Mouse (Mus musculus) intestine, embryonic 15.5 days (tissue): ENCODE measurements at regions not wholly inside any gene's neighbourhood (a gene's known extent, or its start where the extent isn't known, plus 50 kb on each side); places are given as distances from the start of the nearest gene placed in this dataset.

Experiments
- ATAC-seq: fragments of 200-750 bp; cut with Nextera tagmentation; 2 replicates; pipeline ENCODE4 v1.8.0; 2017; ENCODE audit warnings: moderate TSS enrichment, moderate library complexity
- H3K27ac ChIP-seq: fragments of 300-500 bp; sonication (generic); 2 replicates; pipeline ENCODE4 v1.5.1; 2015; ENCODE audit warnings: mild to moderate bottlenecking, inconsistent platforms
- H3K27me3 ChIP-seq: fragments of 300-500 bp; sonication (generic); replicated peaks from 2 replicates; pipeline ENCODE4 v1.6.1; 2015; ENCODE audit warnings: inconsistent platforms
- H3K36me3 ChIP-seq: fragments of 300-500 bp; sonication (generic); 2 replicates; pipeline ENCODE4 v1.6.1; 2015; ENCODE audit warnings: inconsistent platforms
- H3K4me1 ChIP-seq: fragments of 300-500 bp; sonication (generic); replicated peaks from 2 replicates; pipeline ENCODE4 v1.6.1; 2015; ENCODE audit warnings: inconsistent platforms
- H3K4me2 ChIP-seq: fragments of 300-500 bp; sonication (generic); replicated peaks from 2 replicates; pipeline ENCODE4 v1.6.1; 2015; ENCODE audit warnings: mild to moderate bottlenecking, inconsistent platforms
- H3K4me3 ChIP-seq: fragments of 300-500 bp; sonication (generic); replicated peaks from 2 replicates; pipeline ENCODE4 v1.5.1; 2015; ENCODE audit warnings: inconsistent platforms
- H3K9ac ChIP-seq: fragments of 300-500 bp; sonication (generic); 2 replicates; pipeline ENCODE4 v1.6.1; 2015; ENCODE audit warnings: inconsistent platforms
- H3K9me3 ChIP-seq: fragments of 300-500 bp; sonication (generic); 2 replicates; pipeline ENCODE4 v1.6.1; 2016; ENCODE audit warnings: inconsistent platforms
- WGBS: fragments of 180-500 bp; shearing (Covaris S2); methylation state at CpG from one replicate; pipeline ENCODE4 v1.1.7; 2015; 5-methylcytosine and 5-hydroxymethylcytosine counted together

DNA sequence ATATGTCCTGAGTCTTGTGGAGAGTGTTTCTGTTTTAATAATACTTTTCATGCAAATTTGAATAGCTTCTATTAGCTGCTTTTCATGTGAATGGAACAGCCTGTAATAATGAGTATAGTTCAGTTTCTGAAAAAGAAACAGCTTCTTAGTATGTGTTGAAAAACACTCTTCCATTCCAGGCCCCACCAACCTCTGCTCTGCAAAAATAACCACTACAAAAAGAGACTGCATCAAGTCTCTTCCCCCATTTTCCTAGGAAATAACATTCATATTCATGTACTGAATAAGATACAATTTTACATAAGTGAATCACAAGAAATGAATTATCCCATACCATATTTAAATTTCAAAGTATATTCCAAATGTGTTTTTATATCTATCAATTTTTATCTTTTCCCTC, 234.0 kb upstream of the Smlr1 start:
- H3K27me3 ChIP-seq: no peaks in the 10 kb centered on the region
- H3K4me2 ChIP-seq: no peak overlapping the region
- no peak overlapping the region for H3K9ac ChIP-seq
- no peaks in the 10 kb centered on the region for H3K4me1 ChIP-seq
- H3K4me3 ChIP-seq: no peak overlapping the region
- no peak for ATAC-seq
- no peaks in the 10 kb centered on the region for H3K9me3 ChIP-seq
- H3K27ac ChIP-seq: no peak overlapping the region
- H3K36me3 ChIP-seq: no peaks in the 10 kb centered on the region

DNA sequence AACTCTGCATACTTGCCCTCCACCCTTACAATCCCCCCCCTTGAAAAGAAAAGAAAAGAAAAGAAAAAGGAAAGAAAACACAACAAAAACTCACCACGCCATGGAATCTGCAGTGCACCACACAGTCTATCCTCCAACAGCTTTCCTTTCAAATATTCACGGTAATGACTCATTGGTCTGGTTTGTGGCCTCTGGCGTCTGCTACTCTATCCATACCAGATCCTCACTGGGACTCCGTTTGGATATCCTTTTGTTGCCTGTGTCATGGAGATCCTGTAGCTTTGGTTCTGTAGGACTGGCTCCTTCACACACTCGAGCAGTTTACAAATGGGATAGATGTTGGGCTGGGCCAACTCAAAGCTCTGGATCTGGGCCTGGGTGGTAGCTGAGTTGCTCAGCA, 232.4 kb upstream of the Smlr1 start:
- WGBS: 82% methylated on average over 5 of the region's 5 CpGs
- no peak overlapping the region for H3K9ac ChIP-seq
- ATAC-seq: no peak
- no peaks in the 10 kb centered on the region for H3K27me3 ChIP-seq
- H3K4me1 ChIP-seq: no peaks in the 10 kb centered on the region
- no peaks in the 10 kb centered on the region for H3K36me3 ChIP-seq
- no peaks in the 10 kb centered on the region for H3K9me3 ChIP-seq
- no peak overlapping the region for H3K4me3 ChIP-seq
- H3K4me2 ChIP-seq: no peak overlapping the region
- no peak overlapping the region for H3K27ac ChIP-seq

DNA sequence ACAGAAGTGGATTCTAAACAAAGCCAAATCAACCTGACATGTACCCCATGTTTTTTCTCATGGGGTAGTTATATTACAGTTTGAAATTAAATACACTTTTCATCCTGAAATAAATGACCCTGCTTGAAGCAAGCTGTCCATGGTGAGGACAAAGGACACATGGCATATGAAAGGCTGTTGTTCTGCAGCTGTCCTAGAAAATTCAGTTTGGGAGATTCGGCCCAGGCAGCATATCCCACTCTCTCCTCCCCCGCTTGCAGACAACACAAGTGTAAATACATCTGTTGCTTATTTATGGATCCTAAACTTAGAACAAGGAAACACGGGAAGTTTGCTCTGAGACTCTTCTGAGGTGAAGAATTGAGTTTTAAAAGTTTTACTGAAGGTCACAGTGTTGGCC, 218.2 kb upstream of the Smlr1 start:
- H3K9ac ChIP-seq: no peak overlapping the region
- no peak overlapping the region for H3K4me3 ChIP-seq
- 34% methylated on average over 3 of the region's 3 CpGs for WGBS
- no peaks in the 10 kb centered on the region for H3K9me3 ChIP-seq
- no peaks in the 10 kb centered on the region for H3K36me3 ChIP-seq
- H3K27me3 ChIP-seq: no peaks in the 10 kb centered on the region
- no peak overlapping the region for H3K4me2 ChIP-seq
- no peak overlapping the region for H3K27ac ChIP-seq
- H3K4me1 ChIP-seq: no peaks in the 10 kb centered on the region
- ATAC-seq: 0 out of 2 replicates have a peak, but pooled peaks have one; percentile 23

DNA sequence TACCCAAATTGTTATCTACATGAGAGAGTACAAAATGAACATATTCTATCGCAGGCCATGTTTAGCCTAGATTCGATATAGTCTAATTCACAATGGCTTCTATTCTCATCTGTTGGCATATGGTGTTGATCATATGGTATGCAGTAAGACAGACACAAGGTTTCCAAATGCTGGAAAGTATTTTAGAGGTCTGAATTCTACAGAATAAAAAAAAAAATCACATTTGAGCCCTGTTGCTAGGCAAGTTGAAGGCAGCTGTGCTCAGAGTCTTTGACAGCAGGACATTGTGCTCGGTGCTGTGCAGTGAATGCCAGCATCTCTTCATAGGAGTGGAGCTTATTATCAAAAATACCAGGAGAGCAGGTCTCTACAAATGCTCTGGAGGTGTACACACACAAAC, 206.6 kb upstream of the Smlr1 start:
- H3K9me3 ChIP-seq: no peaks in the 10 kb centered on the region
- H3K4me1 ChIP-seq: no peaks in the 10 kb centered on the region
- H3K4me2 ChIP-seq: no peak overlapping the region
- no peak overlapping the region for H3K27ac ChIP-seq
- 83% methylated on average over 3 of the region's 3 CpGs for WGBS
- no peaks in the 10 kb centered on the region for H3K36me3 ChIP-seq
- H3K4me3 ChIP-seq: no peak overlapping the region
- H3K27me3 ChIP-seq: no peaks in the 10 kb centered on the region
- no peak overlapping the region for H3K9ac ChIP-seq
- no peak for ATAC-seq

DNA sequence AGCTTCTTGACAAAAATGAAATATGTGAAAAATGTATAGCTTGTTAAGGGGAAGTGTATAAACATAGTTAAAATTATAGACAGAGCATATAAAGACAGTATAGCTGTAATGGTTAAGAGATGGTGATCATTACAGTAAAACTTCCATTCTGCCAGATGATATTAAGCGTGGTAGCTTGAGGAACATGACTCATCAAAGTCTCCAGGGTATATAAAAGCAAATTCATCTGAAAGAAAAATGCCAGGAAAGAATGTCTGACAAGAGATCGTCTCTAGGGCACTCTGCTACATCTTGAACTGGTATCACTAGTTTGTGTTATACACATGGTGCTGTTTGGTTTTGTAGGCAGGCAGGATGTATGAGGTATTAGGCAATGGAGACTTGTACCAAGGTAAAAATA, 204.9 kb upstream of the Smlr1 start:
- no peak overlapping the region for H3K27ac ChIP-seq
- ATAC-seq: no peak
- H3K9me3 ChIP-seq: no peaks in the 10 kb centered on the region
- no peak overlapping the region for H3K9ac ChIP-seq
- H3K4me3 ChIP-seq: no peak overlapping the region
- 76% methylated on average over 2 of the region's 2 CpGs for WGBS
- H3K4me1 ChIP-seq: no peaks in the 10 kb centered on the region
- no peaks in the 10 kb centered on the region for H3K27me3 ChIP-seq
- no peak overlapping the region for H3K4me2 ChIP-seq
- no peaks in the 10 kb centered on the region for H3K36me3 ChIP-seq

DNA sequence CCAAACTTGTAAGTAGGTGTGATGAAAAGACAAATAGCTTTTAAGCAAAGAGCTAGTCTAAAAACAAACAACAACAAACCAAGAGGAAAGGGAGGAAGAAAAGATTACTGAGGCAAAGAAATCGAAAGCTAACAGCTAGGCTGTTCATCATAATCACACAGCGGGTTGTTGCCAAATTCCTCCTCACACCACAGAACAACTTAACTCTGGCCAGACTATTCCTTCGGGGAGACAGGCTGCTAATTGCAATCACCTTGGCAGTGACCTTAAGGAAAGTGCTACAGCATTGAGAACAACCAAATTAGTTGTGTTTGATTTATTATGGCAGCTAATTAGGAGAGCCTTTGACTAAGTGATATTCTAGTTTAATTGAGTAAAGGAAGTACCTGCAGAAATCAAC, 194.4 kb upstream of the Smlr1 start:
- no peaks in the 10 kb centered on the region for H3K9me3 ChIP-seq
- no peak overlapping the region for H3K4me2 ChIP-seq
- no peaks in the 10 kb centered on the region for H3K36me3 ChIP-seq
- 38% methylated on average over 3 of the region's 3 CpGs for WGBS
- H3K9ac ChIP-seq: no peak overlapping the region
- ATAC-seq: no peak
- no peaks in the 10 kb centered on the region for H3K27me3 ChIP-seq
- no peak overlapping the region for H3K27ac ChIP-seq
- H3K4me3 ChIP-seq: no peak overlapping the region
- H3K4me1 ChIP-seq: no peaks in the 10 kb centered on the region

DNA sequence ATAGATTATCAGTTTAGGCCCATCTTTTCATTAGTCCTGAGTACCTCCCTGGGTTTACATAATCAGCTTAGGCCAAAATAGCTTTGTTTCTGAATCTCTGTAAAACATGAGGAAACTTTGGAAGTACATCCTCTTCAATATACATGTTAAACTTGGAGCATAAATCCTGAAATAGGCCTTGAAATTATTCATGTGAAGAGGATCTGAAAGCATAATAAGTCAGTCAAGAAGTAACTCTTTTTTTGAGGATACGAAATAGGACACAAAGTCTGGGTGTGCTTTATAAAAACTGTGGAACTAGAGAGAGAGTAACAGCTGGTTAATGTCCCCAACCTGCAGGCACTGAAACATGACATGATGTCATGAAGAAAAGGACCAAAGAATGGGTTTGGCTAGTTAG, 187.9 kb upstream of the Smlr1 start:
- H3K4me2 ChIP-seq: no peak overlapping the region
- H3K4me3 ChIP-seq: no peak overlapping the region
- ATAC-seq: no peak
- no peak overlapping the region for H3K9ac ChIP-seq
- no peaks in the 10 kb centered on the region for H3K4me1 ChIP-seq
- H3K27me3 ChIP-seq: no peaks in the 10 kb centered on the region
- H3K36me3 ChIP-seq: no peaks in the 10 kb centered on the region
- WGBS: 75% methylated on average over 1 of the region's 1 CpGs
- no peak overlapping the region for H3K27ac ChIP-seq
- H3K9me3 ChIP-seq: no peaks in the 10 kb centered on the region

DNA sequence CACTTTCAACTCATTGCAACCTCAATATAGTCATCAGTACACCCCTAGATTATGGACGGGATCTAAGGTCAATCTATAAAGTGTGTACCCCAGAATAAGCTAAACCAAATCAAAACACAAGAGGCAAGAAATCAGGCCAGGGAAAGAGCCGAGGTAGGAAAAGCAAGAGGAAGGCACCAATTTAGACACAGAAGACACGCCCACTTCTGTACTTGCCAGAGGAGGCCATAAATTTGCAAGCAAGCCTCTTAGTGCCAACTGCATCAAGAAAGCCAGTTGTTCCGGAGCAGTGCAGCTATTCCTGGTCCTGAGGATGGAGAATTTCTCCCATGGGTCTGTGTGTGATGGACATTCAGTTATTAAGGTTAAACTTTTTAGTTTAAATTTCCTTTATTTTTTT, 179.7 kb upstream of the Smlr1 start:
- ATAC-seq: no peak
- no peak overlapping the region for H3K9ac ChIP-seq
- H3K9me3 ChIP-seq: no peaks in the 10 kb centered on the region
- no peak overlapping the region for H3K27ac ChIP-seq
- H3K27me3 ChIP-seq: no peaks in the 10 kb centered on the region
- H3K4me2 ChIP-seq: no peak overlapping the region
- 60% methylated on average over 4 of the region's 4 CpGs for WGBS
- H3K36me3 ChIP-seq: no peaks in the 10 kb centered on the region
- H3K4me1 ChIP-seq: no peaks in the 10 kb centered on the region
- H3K4me3 ChIP-seq: no peak overlapping the region

DNA sequence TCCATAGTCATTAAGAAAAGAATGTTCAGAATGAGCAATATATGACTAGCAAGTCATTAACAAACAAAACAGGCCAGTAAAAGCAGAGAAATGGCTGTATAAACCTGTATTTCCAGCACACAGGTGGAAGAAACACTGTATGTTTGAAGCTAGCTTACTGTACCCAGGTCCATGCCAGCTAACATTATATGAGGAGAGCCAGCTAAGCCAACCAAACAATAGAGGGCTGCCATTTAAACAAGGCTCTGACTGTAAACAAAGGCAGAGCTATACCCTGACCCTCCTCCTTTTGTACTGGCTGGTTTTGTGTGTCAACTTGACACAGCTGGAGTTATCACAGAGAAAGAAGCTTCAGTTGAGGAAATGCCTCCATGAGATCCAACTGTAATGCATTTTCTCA, 178.6 kb upstream of the Smlr1 start:
- ATAC-seq: no peak
- H3K9me3 ChIP-seq: no peaks in the 10 kb centered on the region

DNA sequence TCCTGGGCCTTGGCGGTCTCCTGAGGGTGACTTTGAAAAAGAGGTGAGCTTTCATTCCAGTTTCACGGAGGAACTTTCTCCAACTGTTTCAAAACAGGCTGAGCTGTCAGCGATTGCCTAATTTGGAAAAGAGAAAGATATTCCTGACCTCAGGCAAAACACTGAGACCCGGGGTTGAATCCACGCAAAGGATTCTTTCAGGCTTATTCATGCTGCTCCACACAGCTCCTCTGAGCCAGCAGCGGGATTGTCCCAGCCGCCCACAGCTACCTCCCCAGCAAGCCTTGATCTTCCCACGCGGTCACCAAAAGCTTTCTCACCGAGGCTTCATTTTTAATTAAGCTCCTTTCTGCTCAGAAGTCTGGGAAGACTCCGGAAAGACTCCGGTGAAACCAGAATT, 178.0 kb upstream of the Smlr1 start:
- no peak for ATAC-seq
- Histone ChIP-seq H3K9me3 (no peaks in the 10 kb centered on the region), H3K4me3 (no peak overlapping the region), H3K36me3 (no peaks in the 10 kb centered on the region), H3K27ac (no peak overlapping the region), H3K27me3 (no peaks in the 10 kb centered on the region), H3K9ac (no peak overlapping the region), H3K4me2 (no peak overlapping the region), H3K4me1 (no peaks in the 10 kb centered on the region)
- WGBS: 74% methylated on average over 12 of the region's 12 CpGs

More for the DNA sequence above, 178.6 kb upstream of the Smlr1 start:
- Histone ChIP-seq H3K27ac (no peak overlapping the region), H3K4me3 (no peak overlapping the region), H3K36me3 (no peaks in the 10 kb centered on the region), H3K9ac (no peak overlapping the region), H3K27me3 (no peaks in the 10 kb centered on the region), H3K4me2 (no peak overlapping the region), H3K4me1 (no peaks in the 10 kb centered on the region)

DNA sequence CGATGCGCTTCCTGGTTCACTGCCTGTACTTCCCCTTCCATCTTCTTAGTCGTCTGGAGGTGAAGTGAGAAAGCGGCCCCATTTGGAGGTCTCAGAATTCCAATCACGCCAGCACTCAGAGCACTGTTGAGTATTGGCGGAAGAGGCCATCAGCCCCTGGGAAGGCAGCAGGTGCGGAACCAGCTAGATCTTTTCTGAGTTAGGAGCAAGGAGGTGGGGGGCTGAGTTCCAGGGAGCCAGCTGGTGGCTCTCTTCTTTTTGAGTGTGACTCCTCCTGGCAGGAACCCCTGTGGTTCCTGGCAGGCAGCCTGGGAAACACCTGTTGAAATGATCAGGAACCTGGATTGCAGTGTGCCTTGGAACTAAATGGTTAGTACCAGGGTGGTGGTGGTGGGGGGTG, 171.9 kb upstream of the Smlr1 start:
- WGBS: 46% methylated on average over 7 of the region's 7 CpGs
- no peak for ATAC-seq
- no peaks in the 10 kb centered on the region for H3K4me1 ChIP-seq
- H3K4me3 ChIP-seq: no peak overlapping the region
- H3K27ac ChIP-seq: no peak overlapping the region
- no peak overlapping the region for H3K9ac ChIP-seq
- no peak overlapping the region for H3K4me2 ChIP-seq
- no peaks in the 10 kb centered on the region for H3K36me3 ChIP-seq
- H3K27me3 ChIP-seq: no peaks in the 10 kb centered on the region
- H3K9me3 ChIP-seq: no peaks in the 10 kb centered on the region

DNA sequence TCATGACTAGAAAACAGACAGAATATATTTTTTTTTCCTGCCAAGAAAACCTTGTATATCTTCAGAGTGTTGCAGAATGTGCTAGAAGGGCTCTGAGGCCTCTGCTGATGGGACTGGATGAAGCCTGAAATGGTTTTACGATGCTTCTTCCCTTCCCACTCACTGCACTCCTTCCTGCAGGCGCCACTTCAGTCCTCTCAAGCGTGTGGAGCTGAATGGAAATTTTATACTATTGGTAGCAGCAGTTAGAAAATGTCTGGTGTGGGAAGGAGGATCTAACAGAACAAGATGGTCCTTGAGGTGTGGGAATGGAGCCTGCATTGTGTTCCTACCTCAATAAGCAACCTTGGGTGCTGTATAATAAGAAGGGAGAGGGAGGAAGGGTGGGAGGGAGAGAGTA, 166.1 kb upstream of the Smlr1 start:
- no peaks in the 10 kb centered on the region for H3K36me3 ChIP-seq
- H3K4me3 ChIP-seq: no peak overlapping the region
- ATAC-seq: no peak
- H3K27ac ChIP-seq: no peak overlapping the region
- H3K4me1 ChIP-seq: no peaks in the 10 kb centered on the region
- 94% methylated on average over 3 of the region's 3 CpGs for WGBS
- no peaks in the 10 kb centered on the region for H3K9me3 ChIP-seq
- H3K27me3 ChIP-seq: no peaks in the 10 kb centered on the region
- no peak overlapping the region for H3K9ac ChIP-seq
- H3K4me2 ChIP-seq: no peak overlapping the region

DNA sequence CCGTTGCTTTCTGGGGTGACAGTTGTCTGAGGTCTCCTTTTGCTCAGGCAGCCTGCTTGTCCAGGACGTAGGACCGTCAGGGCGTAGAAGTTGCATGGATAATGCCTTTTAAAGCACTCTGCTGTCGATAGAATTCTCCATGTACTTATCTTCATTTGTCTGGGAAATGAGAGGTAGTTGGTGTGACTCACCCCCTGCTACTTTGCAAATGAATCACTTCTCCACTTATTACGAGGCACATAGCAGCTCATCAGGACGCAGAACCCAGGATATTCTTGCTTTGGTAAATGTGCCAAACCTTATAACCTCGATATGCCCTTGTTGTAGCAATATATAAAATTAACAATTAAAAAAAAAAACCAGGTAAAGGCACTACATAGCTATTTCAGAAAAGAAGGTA, 159.7 kb upstream of the Smlr1 start:
- WGBS: 76% methylated on average over 8 of the region's 8 CpGs
- no peak overlapping the region for H3K4me2 ChIP-seq
- H3K27ac ChIP-seq: no peak overlapping the region
- no peaks in the 10 kb centered on the region for H3K27me3 ChIP-seq
- H3K4me1 ChIP-seq: no peaks in the 10 kb centered on the region
- H3K9ac ChIP-seq: no peak overlapping the region
- H3K9me3 ChIP-seq: no peaks in the 10 kb centered on the region
- H3K36me3 ChIP-seq: no peaks in the 10 kb centered on the region
- no peak overlapping the region for H3K4me3 ChIP-seq
- no peak for ATAC-seq

DNA sequence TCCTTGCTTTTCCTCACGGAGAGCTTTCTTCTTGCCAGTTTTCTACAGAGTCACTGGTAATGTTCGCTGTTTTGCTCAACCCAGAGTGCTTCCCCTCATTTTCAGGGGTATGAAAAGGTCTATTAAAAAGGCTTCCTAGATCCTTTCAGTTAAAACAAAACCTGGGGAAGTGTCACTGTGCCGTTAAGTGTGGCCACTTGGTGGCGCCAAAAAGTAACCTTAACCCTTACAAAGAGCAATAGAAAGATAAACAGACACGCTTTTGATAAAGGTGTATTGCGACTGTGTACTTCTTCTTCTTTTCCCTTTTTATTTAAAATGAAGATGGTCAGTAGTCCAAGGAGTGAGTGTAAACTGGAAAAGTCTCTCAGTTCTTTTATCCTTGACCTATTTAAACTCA, 145.2 kb upstream of the Smlr1 start:
- Histone ChIP-seq H3K4me2 (no peak overlapping the region), H3K9me3 (no peaks in the 10 kb centered on the region), H3K4me1 (no peaks in the 10 kb centered on the region), H3K27me3 (no peaks in the 10 kb centered on the region), H3K27ac (no peak overlapping the region), H3K9ac (no peak overlapping the region), H3K36me3 (no peaks in the 10 kb centered on the region), H3K4me3 (no peak overlapping the region)
- no peak for ATAC-seq
- WGBS: 12% methylated on average over 6 of the region's 6 CpGs
